Mouse (Mus musculus): ENCODE measurements at regions not wholly inside any gene's neighbourhood (a gene's known extent, or its start where the extent isn't known, plus 50 kb on each side); places are given as distances from the start of the nearest gene placed in this dataset.

DNA sequence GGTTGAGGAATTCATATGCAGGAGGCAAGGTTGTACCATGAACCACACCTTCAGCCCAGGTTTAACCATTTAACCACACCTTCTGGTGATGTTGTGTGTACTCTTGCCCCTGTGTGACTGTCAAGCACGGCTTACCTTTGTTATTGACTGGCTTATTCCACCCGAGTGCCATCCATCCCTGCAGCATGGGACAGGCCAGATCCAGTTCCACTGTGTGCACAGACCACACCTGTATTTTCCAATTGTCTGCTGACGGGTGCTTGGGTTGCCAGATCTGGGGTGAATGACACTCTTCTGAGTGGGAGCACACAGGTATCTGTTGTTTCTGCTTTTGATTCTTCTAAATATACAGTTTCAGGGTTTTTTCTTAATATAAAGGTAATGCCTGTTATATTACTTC is 196.1 kb downstream of the Tex29 start:
- Histone ChIP-seq H3K27ac (ENCODE audit: insufficient read depth, low read depth, low read length) (no peak overlapping the region), H3K36me3 (ENCODE audit: control insufficient read depth, insufficient read depth, low read length) (no peaks in the 10 kb centered on the region), H3K4me3 (ENCODE audit: insufficient read depth, low read depth, low read length) (no peak overlapping the region), H3K27me3 (replicated peaks; ENCODE audit: control insufficient read depth, insufficient read depth, low read length) (no peaks in the 10 kb centered on the region), H3K4me1 (ENCODE audit: control insufficient read depth, insufficient read depth, low read length) (no peaks in the 10 kb centered on the region)
- TF ChIP-seq POLR2A (IDR thresholded peaks at IDR 0.05; ENCODE audit: low read depth, low read length): no peak
- TF ChIP-seq CTCF (conservative IDR thresholded peaks at IDR 0.05; ENCODE audit: insufficient read depth, insufficient read length, low read depth, low read length): no peak
- no peak for DNase-seq
- 69% methylated on average over 3 of the region's 3 CpGs for WGBS

- Histone ChIP-seq H3K27me3 (replicated peaks; ENCODE audit: control insufficient read depth, insufficient read depth, low read length) (no peaks in the 10 kb centered on the region), H3K36me3 (ENCODE audit: control insufficient read depth, insufficient read depth, low read length) (no peaks in the 10 kb centered on the region), H3K27ac (ENCODE audit: insufficient read depth, low read depth, low read length) (no peak overlapping the region), H3K4me3 (ENCODE audit: insufficient read depth, low read depth, low read length) (no peak overlapping the region), H3K4me1 (ENCODE audit: control insufficient read depth, insufficient read depth, low read length) (no peaks in the 10 kb centered on the region)
- no peak for DNase-seq
- WGBS: 57% methylated on average over 3 of the region's 3 CpGs
- TF ChIP-seq POLR2A (IDR thresholded peaks at IDR 0.05; ENCODE audit: low read depth, low read length): no peak
- TF ChIP-seq CTCF (conservative IDR thresholded peaks at IDR 0.05; ENCODE audit: insufficient read depth, insufficient read length, low read depth, low read length): no peak
These were observed 200.7 kb downstream of the Tex29 start for GRCm38 (mm10) chr8:12040924-12041323.

GRCm38 (mm10) chr8:12041662-12042061 is 201.4 kb downstream of the Tex29 start:
- no peaks in the 10 kb centered on the region for H3K4me1 ChIP-seq (ENCODE audit: control insufficient read depth, insufficient read depth, low read length)
- no peak overlapping the region for H3K27ac ChIP-seq (ENCODE audit: insufficient read depth, low read depth, low read length)
- 34% methylated on average over 6 of the region's 6 CpGs for WGBS
- no peaks in the 10 kb centered on the region for H3K36me3 ChIP-seq (ENCODE audit: control insufficient read depth, insufficient read depth, low read length)
- DNase-seq: no peak
- no peak overlapping the region for H3K4me3 ChIP-seq (ENCODE audit: insufficient read depth, low read depth, low read length)
- no peak for TF ChIP-seq POLR2A (IDR thresholded peaks at IDR 0.05; ENCODE audit: low read depth, low read length)
- TF ChIP-seq CTCF (conservative IDR thresholded peaks at IDR 0.05; ENCODE audit: insufficient read depth, insufficient read length, low read depth, low read length): no peak
- H3K27me3 ChIP-seq (replicated peaks; ENCODE audit: control insufficient read depth, insufficient read depth, low read length): no peaks in the 10 kb centered on the region

DNA sequence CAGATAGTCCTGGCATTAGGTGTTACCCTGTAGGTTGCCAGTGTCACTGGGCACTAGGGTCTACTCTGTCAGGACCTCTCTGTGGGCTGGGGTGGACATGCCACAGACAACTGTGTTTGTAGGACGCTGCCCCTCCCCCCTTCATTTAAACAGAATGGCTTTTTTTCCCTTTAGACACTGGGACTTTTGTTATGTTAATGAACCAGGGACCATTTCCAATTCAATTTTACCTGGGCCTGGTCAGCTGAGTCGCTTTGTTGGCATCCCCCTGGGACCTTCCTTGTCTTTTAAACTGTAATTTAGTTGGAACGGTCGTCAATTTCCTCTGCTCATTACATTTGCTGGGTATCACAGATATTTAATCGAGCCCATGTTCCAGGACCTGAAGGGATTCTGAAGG is 210.6 kb downstream of the Tex29 start:
- no peak overlapping the region for H3K4me3 ChIP-seq (ENCODE audit: insufficient read depth, low read depth, low read length)
- TF ChIP-seq CTCF (conservative IDR thresholded peaks at IDR 0.05; ENCODE audit: insufficient read depth, insufficient read length, low read depth, low read length): no peak
- TF ChIP-seq POLR2A (IDR thresholded peaks at IDR 0.05; ENCODE audit: low read depth, low read length): no peak
- WGBS: 53% methylated on average over 5 of the region's 5 CpGs

GRCm38 (mm10) chr8:12051357-12051756 is 211.1 kb downstream of the Tex29 start:
- DNase-seq: no peak
- Histone ChIP-seq H3K36me3 (ENCODE audit: control insufficient read depth, insufficient read depth, low read length) (no peaks in the 10 kb centered on the region), H3K27ac (ENCODE audit: insufficient read depth, low read depth, low read length) (no peak overlapping the region), H3K4me1 (ENCODE audit: control insufficient read depth, insufficient read depth, low read length) (no peaks in the 10 kb centered on the region), H3K4me3 (ENCODE audit: insufficient read depth, low read depth, low read length) (no peak overlapping the region), H3K27me3 (replicated peaks; ENCODE audit: control insufficient read depth, insufficient read depth, low read length) (no peaks in the 10 kb centered on the region)
- TF ChIP-seq CTCF (conservative IDR thresholded peaks at IDR 0.05; ENCODE audit: insufficient read depth, insufficient read length, low read depth, low read length) (no peak), POLR2A (IDR thresholded peaks at IDR 0.05; ENCODE audit: low read depth, low read length) (no peak)
- 63% methylated on average over 12 of the region's 12 CpGs for WGBS

More for the DNA sequence above, 210.6 kb downstream of the Tex29 start:
- Histone ChIP-seq H3K27ac (ENCODE audit: insufficient read depth, low read depth, low read length) (no peak overlapping the region), H3K36me3 (ENCODE audit: control insufficient read depth, insufficient read depth, low read length) (no peaks in the 10 kb centered on the region), H3K4me1 (ENCODE audit: control insufficient read depth, insufficient read depth, low read length) (no peaks in the 10 kb centered on the region), H3K27me3 (replicated peaks; ENCODE audit: control insufficient read depth, insufficient read depth, low read length) (no peaks in the 10 kb centered on the region)
- DNase-seq: no peak

- no peak for DNase-seq
- WGBS: 87% methylated on average over 9 of the region's 9 CpGs
- no peaks in the 10 kb centered on the region; the same call in 1 of the 2 replicates for H3K27me3 ChIP-seq (replicated peaks; ENCODE audit: control insufficient read depth, insufficient read depth, low read length)
- TF ChIP-seq CTCF (conservative IDR thresholded peaks at IDR 0.05; ENCODE audit: insufficient read depth, insufficient read length, low read depth, low read length): no peak
- TF ChIP-seq POLR2A (IDR thresholded peaks at IDR 0.05; ENCODE audit: low read depth, low read length): no peak
- H3K27ac ChIP-seq (ENCODE audit: insufficient read depth, low read depth, low read length): no peak overlapping the region
- H3K4me1 ChIP-seq (ENCODE audit: control insufficient read depth, insufficient read depth, low read length): no peaks in the 10 kb centered on the region
- H3K36me3 ChIP-seq (ENCODE audit: control insufficient read depth, insufficient read depth, low read length): no peaks in the 10 kb centered on the region
- H3K4me3 ChIP-seq (ENCODE audit: insufficient read depth, low read depth, low read length): no peak overlapping the region
These were observed 215.7 kb downstream of the Tex29 start for GRCm38 (mm10) chr8:12055931-12056330.

DNA sequence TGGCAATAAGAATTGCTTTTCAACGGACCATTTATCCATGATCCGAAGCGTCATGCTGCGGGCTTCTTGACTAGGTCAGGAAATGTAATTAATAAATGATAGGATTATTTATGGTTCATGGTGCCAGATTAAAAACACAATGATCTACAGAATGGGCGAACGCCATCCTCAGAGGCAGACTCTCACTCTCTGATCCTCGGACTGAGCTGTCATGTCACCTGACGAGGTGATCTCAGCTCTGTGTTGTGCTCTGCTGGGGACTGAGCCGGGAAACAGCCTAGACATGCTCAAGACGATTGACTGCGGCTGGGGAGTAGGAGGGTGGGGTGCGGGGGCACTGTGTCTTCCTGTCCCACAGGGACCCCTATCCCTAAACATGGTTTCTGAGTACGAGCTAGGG is 217.4 kb upstream of the A230072I06Rik start:
- H3K27ac ChIP-seq (ENCODE audit: insufficient read depth, low read depth, low read length): no peak overlapping the region
- no peak overlapping the region for H3K4me3 ChIP-seq (ENCODE audit: insufficient read depth, low read depth, low read length)
- no peak for DNase-seq
- H3K27me3 ChIP-seq (replicated peaks; ENCODE audit: control insufficient read depth, insufficient read depth, low read length): no peaks in the 10 kb centered on the region; the same call in 1 of the 2 replicates
- TF ChIP-seq POLR2A (IDR thresholded peaks at IDR 0.05; ENCODE audit: low read depth, low read length): no peak
- TF ChIP-seq CTCF (conservative IDR thresholded peaks at IDR 0.05; ENCODE audit: insufficient read depth, insufficient read length, low read depth, low read length): no peak
- no peaks in the 10 kb centered on the region for H3K4me1 ChIP-seq (ENCODE audit: control insufficient read depth, insufficient read depth, low read length)
- 26% methylated on average over 13 of the region's 13 CpGs for WGBS
- H3K36me3 ChIP-seq (ENCODE audit: control insufficient read depth, insufficient read depth, low read length): no peaks in the 10 kb centered on the region

DNA sequence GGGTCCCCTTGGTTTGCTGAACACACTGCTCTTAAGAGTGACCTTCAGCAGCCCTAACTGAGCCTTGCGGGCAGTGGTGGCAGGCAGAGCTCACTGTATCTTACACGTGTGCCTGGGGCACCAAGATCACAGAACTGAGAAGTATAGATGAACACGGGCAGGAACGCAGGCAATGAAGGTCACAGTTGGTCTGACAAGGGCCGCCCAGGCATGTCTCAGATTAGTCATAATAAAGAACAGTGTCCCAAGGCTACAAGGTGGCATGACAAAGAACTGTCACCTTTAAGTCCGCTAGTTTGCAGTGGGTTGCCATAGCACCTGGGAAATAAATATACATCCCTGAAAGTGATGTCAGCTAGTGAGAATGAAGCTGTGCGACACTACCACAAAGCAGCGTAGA is 215.9 kb upstream of the A230072I06Rik start:
- TF ChIP-seq CTCF (conservative IDR thresholded peaks at IDR 0.05; ENCODE audit: insufficient read depth, insufficient read length, low read depth, low read length) (no peak), POLR2A (IDR thresholded peaks at IDR 0.05; ENCODE audit: low read depth, low read length) (no peak)
- H3K4me1 ChIP-seq (ENCODE audit: control insufficient read depth, insufficient read depth, low read length): no peaks in the 10 kb centered on the region
- H3K4me3 ChIP-seq (ENCODE audit: insufficient read depth, low read depth, low read length): no peak overlapping the region
- no peak for DNase-seq
- 78% methylated on average over 8 of the region's 8 CpGs for WGBS
- no peak overlapping the region for H3K27ac ChIP-seq (ENCODE audit: insufficient read depth, low read depth, low read length)
- no peaks in the 10 kb centered on the region for H3K36me3 ChIP-seq (ENCODE audit: control insufficient read depth, insufficient read depth, low read length)
- H3K27me3 ChIP-seq (replicated peaks; ENCODE audit: control insufficient read depth, insufficient read depth, low read length): no peaks in the 10 kb centered on the region; the same call in 1 of the 2 replicates
